Mouse (Mus musculus) MEL (cell line): Measurements from ENCODE around the gene Cdk5r2.

Experiments
- CHD2 ChIP-seq: IDR thresholded peaks from 2 replicates; pipeline ENCODE4 v1.6.1; 2011; ENCODE audit warnings: low read length, improper control_type of control experiment
- CTCF ChIP-seq, 3 experiments: IDR thresholded peaks in 2 of 3; conservative IDR thresholded peaks in 1 of 3; 2 replicates each; pipeline ENCODE4 v1.5.1; 2011 to 2012; ENCODE audit warnings: low read length in 3 of 3, low read depth in 2 of 3, mild to moderate bottlenecking in 2 of 3, improper control_type of control experiment in 1 of 3, inconsistent platforms in 1 of 3, mixed read lengths in 1 of 3, moderate library complexity in 1 of 3; ENCODE audit not compliant: control insufficient read depth in 1 of 3, insufficient read depth in 1 of 3, poor library complexity in 1 of 3, severe bottlenecking in 1 of 3
- E2F4 ChIP-seq: IDR thresholded peaks from 2 replicates; pipeline ENCODE4 v1.6.1; 2011; ENCODE audit warnings: low read depth, low read length, improper control_type of control experiment, borderline replicate concordance
- HCFC1 ChIP-seq: IDR thresholded peaks from 2 replicates; pipeline ENCODE4 v1.6.1; 2012; ENCODE audit warnings: low read depth, mild to moderate bottlenecking, inconsistent platforms, low read length, improper control_type of control experiment, moderate library complexity
- MXI1 ChIP-seq: IDR thresholded peaks from 2 replicates; pipeline ENCODE4 v1.6.1; 2011; ENCODE audit warnings: mild to moderate bottlenecking, low read depth, low read length, improper control_type of control experiment
- POLR2A ChIP-seq, 2 experiments: IDR thresholded peaks; 2 replicates each; pipeline ENCODE4 v1.6.1; 2011 to 2012; ENCODE audit warnings: low read length in 2 of 2, mild to moderate bottlenecking in 2 of 2, control low read depth in 1 of 2, improper control_type of control experiment in 1 of 2, low read depth in 1 of 2, moderate library complexity in 1 of 2; ENCODE audit not compliant: control insufficient read depth in 1 of 2, insufficient read depth in 1 of 2, poor library complexity in 1 of 2
- TBP ChIP-seq: IDR thresholded peaks from 2 replicates; pipeline ENCODE4 v1.8.0; 2011; ENCODE audit warnings: low read depth, low read length, improper control_type of control experiment
- ZNF384 ChIP-seq: IDR thresholded peaks from 2 replicates; pipeline ENCODE4 v1.6.1; 2012; ENCODE audit warnings: low read depth, mild to moderate bottlenecking, inconsistent platforms, low read length, improper control_type of control experiment

- TF ChIP-seq MXI1, result no peak
- no peak for TF ChIP-seq POLR2A (IDR thresholded peaks at IDR 0.05; ENCODE audit: control insufficient read depth in 1 of 2, insufficient read depth in 1 of 2, low read depth in 1 of 2, low read length in 2 of 2, poor library complexity in 1 of 2)
- no peak for TF ChIP-seq HCFC1
- TF ChIP-seq E2F4, result no peak
- no peak for TF ChIP-seq CHD2
- no peak for TF ChIP-seq ZNF384
- no peak for TF ChIP-seq CTCF (IDR thresholded peaks at IDR 0.05 in 2 of 3, conservative IDR thresholded peaks at IDR 0.05 in 1 of 3; ENCODE audit: control insufficient read depth in 1 of 3, insufficient read depth in 1 of 3, low read depth in 2 of 3, low read length in 3 of 3, poor library complexity in 1 of 3, severe bottlenecking in 1 of 3)
- no peak for TF ChIP-seq TBP
These were observed 1.6 kb downstream of the Cdk5r2 start for GRCm38 (mm10) chr1:74856439-74856720.
